Mouse (Mus musculus) hindbrain, embryonic 16.5 days (tissue): ENCODE data around the gene Zbtb1. TPM values are rescaled to one million over a fixed set of nuclear protein-coding genes. Genes with fewer than 3 reads are reported as not detected.
"Not testable (repeated sequence)": the region's sequence is repeated elsewhere in the genome, so short reads cannot be mapped to it uniquely, and the experiment has no call there.

Experiments
- ATAC-seq: fragments of 200-750 bp; cut with Nextera tagmentation; 2 replicates; pipeline ENCODE4 v1.8.0; 2017; ENCODE audit warnings: moderate TSS enrichment, moderate library complexity
- H3K27ac ChIP-seq: fragments of 300-500 bp; sonication (generic); 2 replicates; pipeline ENCODE4 v1.5.1; 2014; ENCODE audit warnings: low read depth, mild to moderate bottlenecking, control low read depth, low read length, moderate library complexity
- H3K27me3 ChIP-seq: fragments of 300-500 bp; sonication (generic); replicated peaks from 2 replicates; pipeline ENCODE4 v1.6.1; 2014; ENCODE audit warnings: low read length; ENCODE audit not compliant: control insufficient read depth, insufficient read depth
- H3K36me3 ChIP-seq: fragments of 300-500 bp; sonication (generic); 2 replicates; pipeline ENCODE4 v1.6.1; 2014; ENCODE audit warnings: mild to moderate bottlenecking, low read length, moderate library complexity, mixed read lengths; ENCODE audit not compliant: control insufficient read depth, insufficient read depth
- H3K4me1 ChIP-seq: fragments of 300-500 bp; sonication (generic); 2 replicates; pipeline ENCODE4 v1.6.1; 2014; ENCODE audit warnings: low read depth, low read length; ENCODE audit not compliant: control insufficient read depth, insufficient read depth
- H3K4me2 ChIP-seq: fragments of 300-500 bp; sonication (generic); 2 replicates; pipeline ENCODE4 v1.6.1; 2014; ENCODE audit warnings: mild to moderate bottlenecking, low read length, control low read depth, moderate library complexity
- H3K4me3 ChIP-seq: fragments of 300-500 bp; sonication (generic); 2 replicates; pipeline ENCODE4 v1.5.1; 2014; ENCODE audit warnings: mild to moderate bottlenecking, low read length, control low read depth, moderate library complexity
- H3K9ac ChIP-seq: fragments of 300-500 bp; sonication (generic); 2 replicates; pipeline ENCODE4 v1.6.1; 2014; ENCODE audit warnings: low read depth, mild to moderate bottlenecking, control low read depth, low read length, moderate library complexity
- H3K9me3 ChIP-seq: fragments of 300-500 bp; sonication (generic); 2 replicates; pipeline ENCODE4 v1.6.1; 2014; ENCODE audit warnings: mild to moderate bottlenecking, low read length, moderate library complexity; ENCODE audit not compliant: control insufficient read depth
- WGBS: fragments of 180-500 bp; shearing (Covaris S2); extraction: QIAGEN DNeasy Blood & Tissue Kit; methylation state at CpG from one replicate; pipeline ENCODE4 v1.1.7; 2014; 5-methylcytosine and 5-hydroxymethylcytosine counted together
- polyA plus RNA-seq: library from polyadenylated mRNA; unstranded; fragments of >200 nt; fragmentation: Nextera tagmentation; extraction: Ambion mirVana; gene quantifications from 2 replicates; pipeline ENCODE4 v1.2.1, GENCODE M21; 2015

Gene Zbtb1
- polyA plus RNA-seq, 1 experiment from 2014 or later: 3.2 TPM

DNA sequence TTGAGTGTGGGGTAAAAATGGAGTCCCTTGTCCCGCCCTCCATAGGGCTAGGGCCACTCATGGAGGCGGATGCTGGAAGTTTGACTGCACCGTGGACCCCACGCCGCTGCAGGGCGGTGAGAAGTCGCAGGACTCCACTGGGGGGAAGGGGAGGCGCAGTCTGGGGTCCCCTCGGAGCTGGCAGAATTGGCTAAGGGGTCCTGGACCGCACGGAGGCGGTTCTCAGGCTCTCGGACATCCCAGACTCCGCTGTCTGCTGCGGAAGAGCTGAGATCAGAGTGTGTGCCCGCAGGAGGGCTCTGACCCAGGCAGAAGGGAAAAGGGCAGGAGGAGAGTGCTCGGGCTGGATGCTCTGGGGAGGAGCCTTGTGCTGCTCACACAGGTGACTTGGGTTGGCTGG lies 65.0 kb downstream of the Zbtb1 start:
- WGBS: 3% methylated on average over 17 of the region's 17 CpGs
- Histone ChIP-seq H3K27ac (no peak overlapping the region), H3K4me3 (peak overlapping the region; percentile 27), H3K9me3 (no peaks in the 10 kb centered on the region), H3K4me1 (peaks cover 5% of the 10 kb centered on the region), H3K9ac (peak overlapping the region; percentile 23; the same call in 1 of the 2 replicates), H3K27me3 (peaks cover 4% of the 10 kb centered on the region), H3K36me3 (no peaks in the 10 kb centered on the region), H3K4me2 (peak overlapping the region; percentile 52)
- ATAC-seq: no peak

DNA sequence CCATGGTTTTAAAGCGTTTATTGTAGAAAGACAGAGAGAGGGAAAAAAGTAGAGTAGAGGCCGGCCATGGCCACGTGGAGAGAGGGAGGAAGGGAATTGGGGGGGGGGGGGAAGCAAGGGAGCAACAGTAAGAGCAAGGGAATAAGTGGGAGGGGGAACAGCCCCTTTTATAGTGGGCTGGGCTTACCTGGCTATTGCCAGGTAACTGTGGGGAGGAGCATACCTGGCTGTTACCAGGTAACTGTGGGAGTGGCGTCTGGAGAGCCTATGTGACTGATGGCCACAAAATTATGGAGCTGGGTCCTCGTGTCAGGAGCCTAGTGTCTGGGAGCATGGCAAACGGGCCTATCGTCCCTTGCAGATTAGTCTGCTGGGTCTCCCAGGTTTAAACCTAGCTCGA lies 65.5 kb downstream of the Zbtb1 start:
- Histone ChIP-seq H3K4me2 (peak overlapping the region; percentile 52), H3K36me3 (no peaks in the 10 kb centered on the region), H3K4me1 (peaks cover 5% of the 10 kb centered on the region), H3K27me3 (peaks cover 4% of the 10 kb centered on the region), H3K4me3 (no peak overlapping the region; the same call in 1 of the 2 replicates), H3K9ac (no peak overlapping the region), H3K27ac (no peak overlapping the region), H3K9me3 (no peaks in the 10 kb centered on the region)
- 43% methylated on average over 8 of the region's 8 CpGs for WGBS
- ATAC-seq: no peak

GRCm38 (mm10) chr12:76443488-76443887 lies 73.4 kb downstream of the Zbtb1 start:
- not testable (repeated sequence) for ATAC-seq, H3K9me3 ChIP-seq, H3K27me3 ChIP-seq, H3K4me2 ChIP-seq, H3K36me3 ChIP-seq, H3K4me1 ChIP-seq, H3K4me3 ChIP-seq, H3K9ac ChIP-seq, H3K27ac ChIP-seq
- WGBS: 75% methylated on average over 6 of the region's 6 CpGs

DNA sequence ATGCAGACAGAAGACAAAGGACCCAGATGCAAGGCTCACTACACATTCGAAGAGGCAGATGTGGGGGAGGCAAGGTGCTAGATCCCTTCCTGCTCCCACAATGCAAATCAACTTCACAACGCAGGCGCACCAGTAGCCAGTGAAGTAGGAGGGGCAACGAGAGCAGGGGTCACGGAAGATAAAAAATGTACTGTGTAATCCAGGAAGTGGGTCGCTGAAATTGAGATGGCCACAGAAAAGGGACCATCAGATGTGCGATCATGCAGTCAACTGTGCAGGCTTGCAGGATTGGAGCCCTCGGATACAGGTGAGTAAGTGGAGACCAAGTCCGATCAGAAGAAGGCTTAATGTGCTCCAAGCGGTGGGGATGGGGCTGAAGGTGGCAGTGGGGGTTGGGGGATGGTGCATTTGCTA lies 74.3 kb downstream of the Zbtb1 start:
- H3K9me3 ChIP-seq: no peaks in the 10 kb centered on the region
- ATAC-seq: no peak
- WGBS: 74% methylated on average over 10 of the region's 10 CpGs

DNA sequence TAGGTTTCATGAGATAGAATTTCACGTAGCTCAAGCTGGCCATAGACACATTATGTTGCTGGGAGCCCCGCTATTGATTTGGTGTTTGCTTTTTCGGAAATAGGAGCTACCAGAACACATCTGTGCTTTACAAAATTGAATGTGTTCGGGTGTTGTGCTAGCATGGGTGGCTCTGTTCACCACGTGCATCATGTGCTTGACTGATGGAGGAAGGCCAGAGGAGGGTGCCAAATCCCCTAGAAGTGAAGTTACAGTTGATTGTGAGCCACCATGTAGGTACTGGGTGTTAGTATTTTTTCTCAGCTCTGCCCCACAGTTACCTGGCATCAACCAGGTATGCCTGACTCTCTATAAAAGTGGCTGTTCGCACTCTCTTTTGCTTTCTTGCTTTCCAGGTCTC lies 74.8 kb downstream of the Zbtb1 start:
- no peak overlapping the region for H3K27ac ChIP-seq
- WGBS: 88% methylated on average over 6 of the region's 6 CpGs
- no peak for ATAC-seq
- H3K9ac ChIP-seq: no peak overlapping the region
- no peak overlapping the region for H3K4me3 ChIP-seq
- H3K4me1 ChIP-seq: no peaks in the 10 kb centered on the region
- no peaks in the 10 kb centered on the region for H3K36me3 ChIP-seq
- H3K4me2 ChIP-seq: no peak overlapping the region
- H3K9me3 ChIP-seq: no peaks in the 10 kb centered on the region
- H3K27me3 ChIP-seq: no peaks in the 10 kb centered on the region

More for the DNA sequence above, 74.3 kb downstream of the Zbtb1 start:
- Histone ChIP-seq H3K36me3 (no peaks in the 10 kb centered on the region), H3K4me2 (no peak overlapping the region), H3K27ac (no peak overlapping the region), H3K27me3 (no peaks in the 10 kb centered on the region), H3K9ac (no peak overlapping the region), H3K4me3 (no peak overlapping the region), H3K4me1 (no peaks in the 10 kb centered on the region)

DNA sequence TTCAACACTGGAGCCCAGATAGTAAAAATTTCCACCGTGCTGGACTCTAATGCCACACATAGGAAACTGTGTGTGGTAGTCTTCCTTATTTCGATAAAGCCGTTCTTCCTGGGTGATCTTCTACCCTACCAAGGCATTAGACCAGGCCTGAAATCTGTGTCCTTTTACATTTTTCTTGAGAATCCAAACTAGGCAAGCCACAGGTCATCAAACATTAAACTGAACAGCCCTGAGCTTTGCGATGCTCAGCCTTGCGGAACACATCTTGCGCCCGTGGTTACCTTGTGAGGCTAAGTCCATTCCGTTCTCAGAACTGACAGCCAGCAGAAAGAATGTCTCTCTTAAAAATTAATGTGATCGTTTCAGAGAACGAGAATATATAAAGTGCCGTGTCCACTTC lies 76.1 kb downstream of the Zbtb1 start:
- Histone ChIP-seq H3K27ac (no peak overlapping the region), H3K4me1 (no peaks in the 10 kb centered on the region), H3K9me3 (no peaks in the 10 kb centered on the region), H3K27me3 (no peaks in the 10 kb centered on the region), H3K4me3 (no peak overlapping the region), H3K4me2 (no peak overlapping the region), H3K9ac (no peak overlapping the region), H3K36me3 (no peaks in the 10 kb centered on the region)
- no peak for ATAC-seq
- 81% methylated on average over 11 of the region's 11 CpGs for WGBS

Other genes with a start within 250 kb of the Zbtb1 start
- gene Esr2, start 193.0 kb upstream of the Zbtb1 start, polyA plus RNA-seq: 0.30 and 0.34 TPM in 2 replicates
- not detected in 2 replicates for gene Tex21, start 123.5 kb upstream of the Zbtb1 start, polyA plus RNA-seq
- 37.8 and 38.9 TPM in 2 replicates for gene Mthfd1, start 115.0 kb upstream of the Zbtb1 start, polyA plus RNA-seq
- 12.3 and 13.8 TPM in 2 replicates for gene Akap5, start 45.4 kb upstream of the Zbtb1 start, polyA plus RNA-seq
- 12.6 and 13.3 TPM in 2 replicates for gene Zbtb25, start 664 bp upstream of the Zbtb1 start, polyA plus RNA-seq
- gene Hspa2, start 33.9 kb downstream of the Zbtb1 start, polyA plus RNA-seq: 9.5 and 10.2 TPM in 2 replicates
- gene Ppp1r36, start 47.3 kb downstream of the Zbtb1 start, polyA plus RNA-seq: 1.3 and 2.1 TPM in 2 replicates
- 1.7 TPM in 2 replicates for gene Plekhg3, start 160.6 kb downstream of the Zbtb1 start, polyA plus RNA-seq